Mouse (Mus musculus) MEL (cell line): ENCODE results near the gene 2300009A05Rik. TPM values are rescaled to one million over a fixed set of nuclear protein-coding genes. Genes with fewer than 3 reads are reported as not detected.

ENCODE experiments used
- DNase-seq: peaks from one replicate; pipeline ENCODE4 v3.0.0; 2011; ENCODE audit warnings: low read depth, low spot score
- H3K27ac ChIP-seq: 2 replicates; pipeline ENCODE4 v1.5.1; 2012; ENCODE audit warnings: low read depth, mild to moderate bottlenecking, control low read depth, low read length, moderate library complexity; ENCODE audit not compliant: control insufficient read depth
- H3K27me3 ChIP-seq, 2 experiments: fragments of 150-350 bp in 1 of 2; sonication (generic) in 1 of 2; 2 replicates each; pipeline ENCODE4 v1.6.1; 2012; ENCODE audit warnings: low read length in 2 of 2, mild to moderate bottlenecking in 2 of 2, improper control_type of control experiment in 1 of 2, moderate library complexity in 1 of 2; ENCODE audit not compliant: insufficient read depth in 2 of 2, control insufficient read depth in 1 of 2
- H3K36me3 ChIP-seq, 2 experiments: 2 replicates each; pipeline ENCODE4 v1.6.1; 2012 to 2014; ENCODE audit warnings: low read length in 2 of 2, improper control_type of control experiment in 1 of 2, inconsistent platforms in 1 of 2, mild to moderate bottlenecking in 1 of 2; ENCODE audit not compliant: insufficient read depth in 2 of 2, control insufficient read depth in 1 of 2
- H3K4me1 ChIP-seq, 2 experiments: fragments of 150-350 bp in 1 of 2; sonication (generic) in 1 of 2; 2 replicates each; pipeline ENCODE4 v1.6.1; 2012; ENCODE audit warnings: low read length in 2 of 2, improper control_type of control experiment in 1 of 2, mild to moderate bottlenecking in 1 of 2; ENCODE audit not compliant: insufficient read depth in 2 of 2, control insufficient read depth in 1 of 2
- H3K4me3 ChIP-seq, 2 experiments: fragments of 150-350 bp in 1 of 2; sonication (generic) in 1 of 2; 2 replicates each; pipeline ENCODE4 v1.5.1; 2012; ENCODE audit warnings: low read depth in 2 of 2, low read length in 2 of 2, mild to moderate bottlenecking in 2 of 2, moderate library complexity in 2 of 2, control low read depth in 1 of 2, improper control_type of control experiment in 1 of 2; ENCODE audit not compliant: control insufficient read depth in 1 of 2, insufficient read depth in 1 of 2
- H3K79me2 ChIP-seq: 2 replicates; pipeline ENCODE4 v1.6.1; 2012; ENCODE audit warnings: mild to moderate bottlenecking, low read length, moderate library complexity; ENCODE audit not compliant: control insufficient read depth, poor library complexity, insufficient read depth
- H3K9ac ChIP-seq: 2 replicates; pipeline ENCODE4 v1.6.1; 2012; ENCODE audit warnings: low read depth, mild to moderate bottlenecking, control low read depth, low read length, moderate library complexity; ENCODE audit not compliant: control insufficient read depth, poor library complexity, severe bottlenecking
- H3K9me3 ChIP-seq: fragments of 150-350 bp; sonication (generic); replicated peaks from 2 replicates; pipeline ENCODE4 v1.6.1; 2012; ENCODE audit warnings: mild to moderate bottlenecking, low read length, improper control_type of control experiment, moderate library complexity; ENCODE audit not compliant: insufficient read depth
- BHLHE40 ChIP-seq: IDR thresholded peaks from 2 replicates; pipeline ENCODE4 v1.6.1; 2012; ENCODE audit warnings: low read depth, mild to moderate bottlenecking, inconsistent platforms, low read length, improper control_type of control experiment, borderline replicate concordance
- CHD1 ChIP-seq: IDR thresholded peaks from 2 replicates; pipeline ENCODE4 v1.6.1; 2012; ENCODE audit warnings: low read depth, mild to moderate bottlenecking, inconsistent platforms, low read length, improper control_type of control experiment
- CHD2 ChIP-seq: IDR thresholded peaks from 2 replicates; pipeline ENCODE4 v1.6.1; 2011; ENCODE audit warnings: low read length, improper control_type of control experiment
- CTCF ChIP-seq, 3 experiments: IDR thresholded peaks in 2 of 3; conservative IDR thresholded peaks in 1 of 3; 2 replicates each; pipeline ENCODE4 v1.5.1; 2011 to 2012; ENCODE audit warnings: low read length in 3 of 3, low read depth in 2 of 3, mild to moderate bottlenecking in 2 of 3, improper control_type of control experiment in 1 of 3, inconsistent platforms in 1 of 3, mixed read lengths in 1 of 3, moderate library complexity in 1 of 3; ENCODE audit not compliant: control insufficient read depth in 1 of 3, insufficient read depth in 1 of 3, poor library complexity in 1 of 3, severe bottlenecking in 1 of 3
- ETS1 ChIP-seq: IDR thresholded peaks from 2 replicates; pipeline ENCODE4 v1.6.1; 2012; ENCODE audit warnings: low read depth, mild to moderate bottlenecking, inconsistent platforms, low read length, improper control_type of control experiment, moderate library complexity
- GABPA ChIP-seq: IDR thresholded peaks from 2 replicates; pipeline ENCODE4 v1.6.1; 2012; ENCODE audit warnings: low read depth, mild to moderate bottlenecking, inconsistent platforms, low read length, improper control_type of control experiment, moderate library complexity
- GATA1 ChIP-seq: IDR thresholded peaks from 2 replicates; pipeline ENCODE4 v1.6.1; 2011; ENCODE audit warnings: low read depth, low read length, improper control_type of control experiment
- HCFC1 ChIP-seq: IDR thresholded peaks from 2 replicates; pipeline ENCODE4 v1.6.1; 2012; ENCODE audit warnings: low read depth, mild to moderate bottlenecking, inconsistent platforms, low read length, improper control_type of control experiment, moderate library complexity
- JUND ChIP-seq: IDR thresholded peaks from 2 replicates; pipeline ENCODE4 v1.6.1; 2011; ENCODE audit warnings: low read depth, mild to moderate bottlenecking, improper control_type of control experiment, low read length
- KAT2A ChIP-seq: conservative IDR thresholded peaks from 2 replicates; pipeline ENCODE4 v1.6.1; 2012; ENCODE audit warnings: low read depth, low read length, improper control_type of control experiment, inconsistent platforms
- MAFK ChIP-seq: IDR thresholded peaks from 2 replicates; pipeline ENCODE4 v1.6.1; 2011; ENCODE audit warnings: low read depth, mild to moderate bottlenecking, low read length, improper control_type of control experiment, borderline replicate concordance
- MAX ChIP-seq: IDR thresholded peaks from 2 replicates; pipeline ENCODE4 v1.6.1; 2011; ENCODE audit warnings: low read length, improper control_type of control experiment
- MAZ ChIP-seq: IDR thresholded peaks from 2 replicates; pipeline ENCODE4 v1.6.1; 2012; ENCODE audit warnings: low read depth, mild to moderate bottlenecking, inconsistent platforms, low read length, improper control_type of control experiment
- MEF2A ChIP-seq: IDR thresholded peaks from 2 replicates; pipeline ENCODE4 v1.6.1; 2014; ENCODE audit warnings: low read depth, mild to moderate bottlenecking, inconsistent platforms, low read length, improper control_type of control experiment; ENCODE audit not compliant: poor library complexity, insufficient replicate concordance, severe bottlenecking; ENCODE audit errors: extremely low read depth
- MXI1 ChIP-seq: IDR thresholded peaks from 2 replicates; pipeline ENCODE4 v1.6.1; 2011; ENCODE audit warnings: mild to moderate bottlenecking, low read depth, low read length, improper control_type of control experiment
- MYB ChIP-seq: IDR thresholded peaks from 2 replicates; pipeline ENCODE4 v1.6.1; 2011; ENCODE audit warnings: mild to moderate bottlenecking, low read depth, low read length, improper control_type of control experiment
- NRF1 ChIP-seq: IDR thresholded peaks from 2 replicates; pipeline ENCODE4 v1.6.1; 2014; ENCODE audit warnings: low read depth, mild to moderate bottlenecking, inconsistent platforms, low read length, improper control_type of control experiment, moderate library complexity; ENCODE audit not compliant: poor library complexity, insufficient read depth, severe bottlenecking
- POLR2A ChIP-seq, 2 experiments: IDR thresholded peaks; 2 replicates each; pipeline ENCODE4 v1.6.1; 2011 to 2012; ENCODE audit warnings: low read length in 2 of 2, mild to moderate bottlenecking in 2 of 2, control low read depth in 1 of 2, improper control_type of control experiment in 1 of 2, low read depth in 1 of 2, moderate library complexity in 1 of 2; ENCODE audit not compliant: control insufficient read depth in 1 of 2, insufficient read depth in 1 of 2, poor library complexity in 1 of 2
- POLR2AphosphoS2 ChIP-seq: IDR thresholded peaks from 2 replicates; pipeline ENCODE4 v1.6.1; 2011; ENCODE audit warnings: low read length, improper control_type of control experiment
- RAD21 ChIP-seq: IDR thresholded peaks from 2 replicates; pipeline ENCODE4 v1.6.1; 2011; ENCODE audit warnings: mild to moderate bottlenecking, low read depth, low read length, improper control_type of control experiment
- RCOR1 ChIP-seq: IDR thresholded peaks from 2 replicates; pipeline ENCODE4 v1.6.1; 2012; ENCODE audit warnings: low read depth, mild to moderate bottlenecking, inconsistent platforms, low read length, improper control_type of control experiment
- SIN3A ChIP-seq: IDR thresholded peaks from 2 replicates; pipeline ENCODE4 v1.6.1; 2012; ENCODE audit warnings: low read length, improper control_type of control experiment, inconsistent platforms
- TAL1 ChIP-seq: IDR thresholded peaks from 2 replicates; pipeline ENCODE4 v1.6.1; 2012; ENCODE audit warnings: mild to moderate bottlenecking, inconsistent platforms, low read length, moderate library complexity, mixed read lengths
- TBP ChIP-seq: IDR thresholded peaks from 2 replicates; pipeline ENCODE4 v1.8.0; 2011; ENCODE audit warnings: low read depth, low read length, improper control_type of control experiment
- TCF12 ChIP-seq: IDR thresholded peaks from 2 replicates; pipeline ENCODE4 v1.6.1; 2014; ENCODE audit warnings: low read depth, mild to moderate bottlenecking, inconsistent platforms, low read length, improper control_type of control experiment, moderate library complexity
- USF1 ChIP-seq: IDR thresholded peaks from 2 replicates; pipeline ENCODE4 v1.6.1; 2014; ENCODE audit warnings: low read depth, mild to moderate bottlenecking, inconsistent platforms, low read length, improper control_type of control experiment, moderate library complexity
- USF2 ChIP-seq, 2 experiments: IDR thresholded peaks; 2 replicates each; pipeline ENCODE4 v1.6.1; 2011 to 2012; ENCODE audit warnings: improper control_type of control experiment in 2 of 2, low read length in 2 of 2, borderline replicate concordance in 1 of 2, inconsistent platforms in 1 of 2, low read depth in 1 of 2, mild to moderate bottlenecking in 1 of 2; ENCODE audit not compliant: insufficient read depth in 1 of 2
- ZC3H11A ChIP-seq: IDR thresholded peaks from 2 replicates; pipeline ENCODE4 v1.6.1; 2012; ENCODE audit warnings: low read depth, mild to moderate bottlenecking, inconsistent platforms, low read length, improper control_type of control experiment
- ZMIZ1 ChIP-seq: IDR thresholded peaks from 2 replicates; pipeline ENCODE4 v1.6.1; 2012; ENCODE audit warnings: low read depth, mild to moderate bottlenecking, inconsistent platforms, low read length, improper control_type of control experiment, moderate library complexity
- ZNF384 ChIP-seq: IDR thresholded peaks from 2 replicates; pipeline ENCODE4 v1.6.1; 2012; ENCODE audit warnings: low read depth, mild to moderate bottlenecking, inconsistent platforms, low read length, improper control_type of control experiment
- polyA plus RNA-seq, 2 experiments: library from polyadenylated mRNA; stranded (reverse) in 1 of 2; unstranded in 1 of 2; fragments of >175 nt in 1 of 2; fragments of >200 nt in 1 of 2; gene quantifications; 2 replicates each; pipeline versions ENCODE4 v1.2.1 to v1.2.4; 2012; ENCODE audit warnings: low replicate concordance in 2 of 2, low read depth in 1 of 2; ENCODE audit not compliant: insufficient read length in 2 of 2, insufficient read depth in 1 of 2, missing spikeins in 1 of 2
- total RNA-seq: library from RNA; depleted of rRNA; stranded (reverse); fragments of 300-350 nt; gene quantifications from 2 replicates; pipeline ENCODE4 v1.2.3, GENCODE M21; 2012

Gene 2300009A05Rik
- total and polyA plus RNA-seq, 3 experiments, result 25.5 to 30.6 TPM; not detected in 1

- peaks cover 4% of the 10 kb centered on the region; the same call in 1 of the 2 replicates for H3K79me2 ChIP-seq
- peaks cover 0 to 6% of the 10 kb centered on the region in 2 experiments; a peak in 2 of 4 replicates for H3K36me3 ChIP-seq
- no peak for TF ChIP-seq MEF2A
- no peak for TF ChIP-seq CTCF (IDR thresholded peaks at IDR 0.05 in 2 of 3, conservative IDR thresholded peaks at IDR 0.05 in 1 of 3; ENCODE audit: control insufficient read depth in 1 of 3, insufficient read depth in 1 of 3, low read depth in 2 of 3, low read length in 3 of 3, poor library complexity in 1 of 3, severe bottlenecking in 1 of 3)
- TF ChIP-seq NRF1, result no peak
- no peak for TF ChIP-seq MXI1
- no peak for TF ChIP-seq ZMIZ1
- TF ChIP-seq GABPA, result no peak
- no peak for TF ChIP-seq USF2 (IDR thresholded peaks at IDR 0.05; ENCODE audit: borderline replicate concordance in 1 of 2, insufficient read depth in 1 of 2, low read depth in 1 of 2, low read length in 2 of 2)
- TF ChIP-seq MAX, result no peak
- TF ChIP-seq MAZ, result no peak
- no peak for TF ChIP-seq RCOR1
- TF ChIP-seq ETS1, result no peak
- no peak for TF ChIP-seq BHLHE40
- H3K9me3 ChIP-seq, result no peaks in the 10 kb centered on the region
- DNase-seq, result no peak
- H3K27ac ChIP-seq, result no peak overlapping the region
- H3K27me3 ChIP-seq, result no peaks in the 10 kb centered on the region
- H3K4me3 ChIP-seq, result no peak overlapping the region
- 0 out of 4 replicates have a peak, but pooled peaks cover 0 to 3% of the 10 kb centered on the region in 2 experiments for H3K4me1 ChIP-seq
- H3K9ac ChIP-seq, result no peak overlapping the region
Observed at GRCm38 (mm10) chr9:63391307-63391706, 7.7 kb downstream of the 2300009A05Rik start.

DNA sequence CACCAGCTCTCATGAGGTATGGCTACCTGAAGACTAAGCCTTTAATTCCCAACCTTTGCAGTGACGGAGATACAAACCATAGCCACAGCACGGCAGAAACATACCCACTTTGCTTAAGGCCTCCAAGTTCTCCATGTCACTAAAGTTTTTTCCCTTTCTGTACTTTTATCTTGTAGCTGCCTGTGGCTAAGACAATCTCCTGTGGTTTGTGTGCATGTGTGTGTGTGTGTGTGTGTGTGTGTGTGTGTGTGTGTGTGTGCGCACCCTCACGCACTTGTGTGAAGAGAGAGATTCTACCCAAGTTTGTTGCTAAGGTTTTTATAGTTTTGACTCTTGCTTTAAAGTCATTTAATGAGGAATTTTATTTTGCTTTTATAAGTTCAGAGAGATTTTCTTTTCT lies 16.3 kb downstream of the 2300009A05Rik start:
- no peak overlapping the region for H3K27ac ChIP-seq
- H3K79me2 ChIP-seq, result peaks cover 2% of the 10 kb centered on the region; the same call in 1 of the 2 replicates
- H3K4me3 ChIP-seq, result no peak overlapping the region
- H3K9ac ChIP-seq, result no peak overlapping the region
- H3K4me1 ChIP-seq, result peaks cover 9 to 17% of the 10 kb centered on the region in 2 experiments
- no peaks in the 10 kb centered on the region for H3K27me3 ChIP-seq
- H3K36me3 ChIP-seq, result peaks cover 0 to 20% of the 10 kb centered on the region in 2 experiments; a peak in 2 of 4 replicates
- no peaks in the 10 kb centered on the region for H3K9me3 ChIP-seq
- DNase-seq, result peak; percentile 54
- no peak for TF ChIP-seq RAD21
- no peak for TF ChIP-seq ZNF384
- no peak for TF ChIP-seq MEF2A
- TF ChIP-seq CHD2, result no peak
- TF ChIP-seq MAFK, result no peak
- no peak for TF ChIP-seq MXI1
- 0 out of 2 replicates have a peak, but pooled peaks have one; percentile 43 for TF ChIP-seq TCF12
- no peak for TF ChIP-seq TAL1
- TF ChIP-seq MYB, result no peak
- TF ChIP-seq ZC3H11A, result no peak
- TF ChIP-seq JUND, result no peak
- 0 out of 2 replicates have a peak, but pooled peaks have one; percentile 16 for TF ChIP-seq GATA1
- TF ChIP-seq SIN3A, result 0 out of 2 replicates have a peak, but pooled peaks have one; percentile 44
- TF ChIP-seq RCOR1, result peak; percentile 77; the same call in 1 of the 2 replicates
- no peak for TF ChIP-seq HCFC1
- no peak for TF ChIP-seq CTCF (IDR thresholded peaks at IDR 0.05 in 2 of 3, conservative IDR thresholded peaks at IDR 0.05 in 1 of 3; ENCODE audit: control insufficient read depth in 1 of 3, insufficient read depth in 1 of 3, low read depth in 2 of 3, low read length in 3 of 3, poor library complexity in 1 of 3, severe bottlenecking in 1 of 3)
- TF ChIP-seq MAX, result no peak
- TF ChIP-seq CHD1, result no peak
- no peak for TF ChIP-seq KAT2A
- no peak for TF ChIP-seq USF1
- no peak for TF ChIP-seq POLR2AphosphoS2
- TF ChIP-seq NRF1, result no peak
- no peak for TF ChIP-seq TBP
- TF ChIP-seq MAZ, result no peak
- no peak for TF ChIP-seq POLR2A (IDR thresholded peaks at IDR 0.05; ENCODE audit: control insufficient read depth in 1 of 2, insufficient read depth in 1 of 2, low read depth in 1 of 2, low read length in 2 of 2, poor library complexity in 1 of 2)
